Mouse (Mus musculus) CH12.LX (cell line): ENCODE data around the gene Sugct.

Experiments
- BHLHE40 ChIP-seq: IDR thresholded peaks from 2 replicates; pipeline ENCODE4 v1.6.1; 2011; ENCODE audit warnings: mild to moderate bottlenecking, low read depth, low read length, improper control_type of control experiment
- CTCF ChIP-seq, 2 experiments: IDR thresholded peaks in 1 of 2; conservative IDR thresholded peaks in 1 of 2; 2 replicates each; pipeline ENCODE4 v1.5.1; 2011 to 2012; ENCODE audit warnings: low read depth in 2 of 2, low read length in 2 of 2, improper control_type of control experiment in 1 of 2, inconsistent platforms in 1 of 2, mild to moderate bottlenecking in 1 of 2, moderate library complexity in 1 of 2
- MAFK ChIP-seq: IDR thresholded peaks from 2 replicates; pipeline ENCODE4 v1.6.1; 2011; ENCODE audit warnings: low read length, improper control_type of control experiment; ENCODE audit not compliant: insufficient replicate concordance
- POLR2A ChIP-seq: IDR thresholded peaks from 2 replicates; pipeline ENCODE4 v1.6.1; 2011; ENCODE audit warnings: low read depth, mild to moderate bottlenecking, improper control_type of control experiment, low read length
- ZC3H11A ChIP-seq: IDR thresholded peaks from 2 replicates; pipeline ENCODE4 v1.6.1; 2012; ENCODE audit warnings: low read depth, mild to moderate bottlenecking, inconsistent platforms, low read length, improper control_type of control experiment
- ZNF384 ChIP-seq: IDR thresholded peaks from 2 replicates; pipeline ENCODE4 v1.6.1; 2012; ENCODE audit warnings: low read depth, low read length, improper control_type of control experiment, inconsistent platforms

DNA sequence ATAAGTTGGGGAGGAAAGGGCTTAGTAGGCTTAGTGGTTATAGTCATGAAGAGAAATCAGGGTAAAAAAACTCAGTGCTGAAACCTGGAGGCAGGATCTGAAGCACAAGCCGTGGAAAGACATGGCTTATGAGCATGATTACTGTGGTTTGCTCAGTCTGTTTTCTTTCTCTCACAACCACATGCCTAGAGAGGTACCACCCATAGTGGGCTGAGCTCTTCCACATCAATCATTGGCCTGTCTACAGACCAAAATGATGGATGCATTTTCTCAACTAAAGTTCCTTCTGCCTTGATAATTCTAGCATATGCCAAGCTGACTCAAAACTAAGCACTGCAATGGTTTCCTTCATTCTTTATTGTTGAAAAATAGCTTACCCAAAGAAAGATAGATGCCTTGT, 817.3 kb downstream of the Sugct start:
- no peak for TF ChIP-seq CTCF (conservative IDR thresholded peaks at IDR 0.05 in 1 of 2, IDR thresholded peaks at IDR 0.05 in 1 of 2; ENCODE audit: low read depth in 2 of 2, low read length in 2 of 2)
- TF ChIP-seq POLR2A = no peak
- TF ChIP-seq ZNF384 = no peak
- no peak for TF ChIP-seq MAFK
- TF ChIP-seq BHLHE40 = no peak
- no peak for TF ChIP-seq ZC3H11A
